Mouse (Mus musculus): ENCODE results near the gene Tas2r131. TPM values are rescaled to one million over a fixed set of nuclear protein-coding genes. Genes with fewer than 3 reads are reported as not detected.
"Not testable (repeated sequence)": the region's sequence is repeated elsewhere in the genome, so short reads cannot be mapped to it uniquely, and the experiment has no call there.

Gene Tas2r131
- not detected for polyA plus RNA-seq (2012; fragmentation: generic; extraction: Trizol)
- long read RNA-seq, experiment 1, result 0 reads
- long read RNA-seq, experiment 2, result 0 reads

- H3K79me2 ChIP-seq (ENCODE audit: control insufficient read depth, insufficient read depth), result no peaks in the 10 kb centered on the region
- H3ac ChIP-seq (ENCODE audit: control insufficient read depth, insufficient read length, low read depth), result no peak within 1 kb of the TSS
- no peaks in the 10 kb centered on the region for H3K79me3 ChIP-seq (ENCODE audit: low read depth)
- H3K4me3 ChIP-seq (ENCODE audit: insufficient read depth, poor library complexity, severe bottlenecking), result no peak within 1 kb of the TSS
- no peaks in the 10 kb centered on the region for H3K27me3 ChIP-seq (ENCODE audit: control insufficient read depth, insufficient read depth, insufficient read length)
- H3K36me3 ChIP-seq (ENCODE audit: control insufficient read depth, insufficient read depth), result no peaks in the 10 kb centered on the region
- TF ChIP-seq CTCF (IDR thresholded peaks at IDR 0.05; ENCODE audit: control insufficient read depth, insufficient read depth, insufficient read length) (no peak), MYOD1 (IDR thresholded peaks at IDR 0.05; ENCODE audit: control insufficient read depth, insufficient read length, low read depth) (no peak), MYOG (IDR thresholded peaks at IDR 0.05; ENCODE audit: control insufficient read depth, extremely low read depth, insufficient read length) (no peak), MAX (IDR thresholded peaks at IDR 0.05) (no peak), USF1 (IDR thresholded peaks at IDR 0.05; ENCODE audit: low read depth) (no peak), CEBPB (IDR thresholded peaks at IDR 0.05; ENCODE audit: low read depth) (no peak), FOSL1 (IDR thresholded peaks at IDR 0.05; ENCODE audit: insufficient read depth, low read length, poor library complexity, severe bottlenecking) (no peak)
Measured at GRCm38 (mm10) chr6:132957819-132958218, at the start of gene Tas2r131. Gene Tas2r131, minus strand, starts transcription at chr6:132957919.

- H3K27me3 ChIP-seq (ENCODE audit: control insufficient read depth, insufficient read depth, insufficient read length), result no peaks in the 10 kb centered on the region
- TF ChIP-seq CTCF (IDR thresholded peaks at IDR 0.05; ENCODE audit: control insufficient read depth, insufficient read depth, insufficient read length) (no peak), MAX (IDR thresholded peaks at IDR 0.05) (no peak), MYOD1 (IDR thresholded peaks at IDR 0.05; ENCODE audit: control insufficient read depth, insufficient read length, low read depth) (no peak), USF1 (IDR thresholded peaks at IDR 0.05; ENCODE audit: low read depth) (no peak), MYOG (IDR thresholded peaks at IDR 0.05; ENCODE audit: control insufficient read depth, extremely low read depth, insufficient read length) (no peak), CEBPB (IDR thresholded peaks at IDR 0.05; ENCODE audit: low read depth) (no peak), FOSL1 (IDR thresholded peaks at IDR 0.05; ENCODE audit: insufficient read depth, low read length, poor library complexity, severe bottlenecking) (no peak)
- H3K79me3 ChIP-seq (ENCODE audit: low read depth), result no peaks in the 10 kb centered on the region
- no peaks in the 10 kb centered on the region for H3K36me3 ChIP-seq (ENCODE audit: control insufficient read depth, insufficient read depth)
- no peak within 1 kb of the TSS for H3ac ChIP-seq (ENCODE audit: control insufficient read depth, insufficient read length, low read depth)
- no peak within 1 kb of the TSS for H3K4me3 ChIP-seq (ENCODE audit: insufficient read depth, poor library complexity, severe bottlenecking)
- H3K79me2 ChIP-seq (ENCODE audit: control insufficient read depth, insufficient read depth), result no peaks in the 10 kb centered on the region
Measured at GRCm38 (mm10) chr6:132980865-132981264, 23.1 kb upstream of the Tas2r131 start, which contains the start of gene Tas2r109. Gene Tas2r109, minus strand, starts transcription at chr6:132980965.

DNA sequence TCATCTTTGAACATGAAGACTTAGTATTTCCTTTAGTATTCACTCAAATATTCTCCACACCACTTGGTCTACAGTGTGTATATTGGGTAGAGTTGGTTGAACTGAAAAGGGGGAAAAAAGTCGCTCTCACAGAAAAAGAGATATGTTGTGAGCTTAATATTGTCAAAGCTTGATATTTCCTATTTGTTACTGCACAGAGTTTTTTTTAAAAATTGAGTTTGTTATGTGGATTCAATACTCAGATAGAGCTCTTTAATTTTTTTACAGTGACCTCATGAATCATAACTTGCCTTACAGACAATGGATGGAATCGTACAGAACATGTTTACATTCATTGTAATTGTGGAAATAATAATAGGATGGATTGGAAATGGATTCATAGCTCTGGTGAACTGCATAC, 6.9 kb downstream of the Tas2r131 start, which contains the start of gene Tas2r129:
Gene Tas2r129 (plus strand): TSS at position 301 of the 400 bp plus-strand sequence.
- Histone ChIP-seq H3K27me3 (ENCODE audit: control insufficient read depth, insufficient read depth, insufficient read length) (no peaks in the 10 kb centered on the region), H3ac (ENCODE audit: control insufficient read depth, insufficient read length, low read depth) (no peak within 1 kb of the TSS), H3K79me2 (ENCODE audit: control insufficient read depth, insufficient read depth) (no peaks in the 10 kb centered on the region), H3K4me3 (ENCODE audit: insufficient read depth, poor library complexity, severe bottlenecking) (no peak within 1 kb of the TSS), H3K79me3 (ENCODE audit: low read depth) (no peaks in the 10 kb centered on the region), H3K36me3 (ENCODE audit: control insufficient read depth, insufficient read depth) (no peaks in the 10 kb centered on the region)
- TF ChIP-seq MAX (IDR thresholded peaks at IDR 0.05) (no peak), MYOD1 (IDR thresholded peaks at IDR 0.05; ENCODE audit: control insufficient read depth, insufficient read length, low read depth) (no peak), CTCF (IDR thresholded peaks at IDR 0.05; ENCODE audit: control insufficient read depth, insufficient read depth, insufficient read length) (no peak), FOSL1 (IDR thresholded peaks at IDR 0.05; ENCODE audit: insufficient read depth, low read length, poor library complexity, severe bottlenecking) (no peak), CEBPB (IDR thresholded peaks at IDR 0.05; ENCODE audit: low read depth) (no peak), MYOG (IDR thresholded peaks at IDR 0.05; ENCODE audit: control insufficient read depth, extremely low read depth, insufficient read length) (no peak), USF1 (IDR thresholded peaks at IDR 0.05; ENCODE audit: low read depth) (no peak)

DNA sequence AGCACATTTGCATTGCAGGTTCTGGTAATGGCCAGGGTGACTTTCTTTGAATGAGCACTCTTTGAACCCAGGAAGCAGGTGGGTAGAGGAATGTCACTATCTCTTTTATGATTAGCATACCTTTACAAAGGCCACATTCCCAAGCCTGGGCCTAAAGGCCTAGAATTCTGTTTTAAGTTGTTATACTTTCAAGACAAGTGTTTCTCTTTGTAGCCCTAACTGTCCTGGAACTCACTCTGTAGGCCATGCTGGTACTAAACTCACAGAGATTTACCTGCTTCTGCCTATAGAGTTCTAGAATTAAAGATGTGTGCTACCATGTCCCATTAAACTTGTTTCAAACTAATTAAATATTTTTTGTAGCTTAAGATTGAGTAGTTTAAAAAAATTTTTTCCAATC, 16.3 kb downstream of the Tas2r131 start:
- not testable (repeated sequence) for H3K36me3 ChIP-seq (ENCODE audit: control insufficient read depth, insufficient read depth); H3ac ChIP-seq (ENCODE audit: control insufficient read depth, insufficient read length, low read depth); H3K4me3 ChIP-seq (ENCODE audit: insufficient read depth, poor library complexity, severe bottlenecking); H3K79me3 ChIP-seq (ENCODE audit: low read depth); H3K79me2 ChIP-seq (ENCODE audit: control insufficient read depth, insufficient read depth); H3K27me3 ChIP-seq (ENCODE audit: control insufficient read depth, insufficient read depth, insufficient read length)

- no peak within 1 kb of the TSS for H3K4me3 ChIP-seq (ENCODE audit: insufficient read depth, poor library complexity, severe bottlenecking)
- H3K27me3 ChIP-seq (ENCODE audit: control insufficient read depth, insufficient read depth, insufficient read length), result no peaks in the 10 kb centered on the region
- H3K36me3 ChIP-seq (ENCODE audit: control insufficient read depth, insufficient read depth), result no peaks in the 10 kb centered on the region
- no peak within 1 kb of the TSS for H3ac ChIP-seq (ENCODE audit: control insufficient read depth, insufficient read length, low read depth)
- H3K79me3 ChIP-seq (ENCODE audit: low read depth), result no peaks in the 10 kb centered on the region
- TF ChIP-seq CTCF (IDR thresholded peaks at IDR 0.05; ENCODE audit: control insufficient read depth, insufficient read depth, insufficient read length) (no peak), FOSL1 (IDR thresholded peaks at IDR 0.05; ENCODE audit: insufficient read depth, low read length, poor library complexity, severe bottlenecking) (no peak), MYOG (IDR thresholded peaks at IDR 0.05; ENCODE audit: control insufficient read depth, extremely low read depth, insufficient read length) (no peak), MAX (IDR thresholded peaks at IDR 0.05) (no peak), CEBPB (IDR thresholded peaks at IDR 0.05; ENCODE audit: low read depth) (no peak), MYOD1 (IDR thresholded peaks at IDR 0.05; ENCODE audit: control insufficient read depth, insufficient read length, low read depth) (no peak)
- no peaks in the 10 kb centered on the region for H3K79me2 ChIP-seq (ENCODE audit: control insufficient read depth, insufficient read depth)
Measured at GRCm38 (mm10) chr6:132909351-132909750, 48.4 kb downstream of the Tas2r131 start, which contains the start of gene Tas2r125. Gene Tas2r125, plus strand, starts transcription at chr6:132909651.

Other genes starting within 250 kb of the Tas2r131 start
- gene Tas2r122, start 246.0 kb downstream of the Tas2r131 start, polyA plus RNA-seq (2012; fragmentation: generic; extraction: Trizol), result not detected
- not detected for gene Tas2r115, start 219.9 kb downstream of the Tas2r131 start, polyA plus RNA-seq (2012; fragmentation: generic; extraction: Trizol)
- gene Tas2r124, start 203.2 kb downstream of the Tas2r131 start, polyA plus RNA-seq (2012; fragmentation: generic; extraction: Trizol), result not detected
- not detected for gene Tas2r102, start 195.8 kb downstream of the Tas2r131 start, polyA plus RNA-seq (2012; fragmentation: generic; extraction: Trizol)
- not detected for gene Tas2r136, start 179.8 kb downstream of the Tas2r131 start, polyA plus RNA-seq (2012; fragmentation: generic; extraction: Trizol)
- gene Tas2r117, start 155.1 kb downstream of the Tas2r131 start, polyA plus RNA-seq (2012; fragmentation: generic; extraction: Trizol), result not detected
- gene Tas2r123, start 110.8 kb downstream of the Tas2r131 start, polyA plus RNA-seq (2012; fragmentation: generic; extraction: Trizol), result not detected
- gene Tas2r116, start 102.5 kb downstream of the Tas2r131 start, polyA plus RNA-seq (2012; fragmentation: generic; extraction: Trizol), result not detected
- gene Tas2r110, start 89.9 kb downstream of the Tas2r131 start, polyA plus RNA-seq (2012; fragmentation: generic; extraction: Trizol), result not detected
- not detected for gene Tas2r113, start 64.9 kb downstream of the Tas2r131 start, polyA plus RNA-seq (2012; fragmentation: generic; extraction: Trizol)
- gene Tas2r125, start 48.3 kb downstream of the Tas2r131 start, polyA plus RNA-seq (2012; fragmentation: generic; extraction: Trizol), result not detected
- gene Tas2r129, start 6.8 kb downstream of the Tas2r131 start, polyA plus RNA-seq (2012; fragmentation: generic; extraction: Trizol), result not detected
- gene Tas2r109, start 23.0 kb upstream of the Tas2r131 start, polyA plus RNA-seq (2012; fragmentation: generic; extraction: Trizol), result not detected
- not detected for gene Tas2r103, start 79.2 kb upstream of the Tas2r131 start, polyA plus RNA-seq (2012; fragmentation: generic; extraction: Trizol)
- gene Tas2r140, start 97.9 kb upstream of the Tas2r131 start, polyA plus RNA-seq (2012; fragmentation: generic; extraction: Trizol), result not detected
- 13.9 TPM for gene Smim10l1, start 147.0 kb upstream of the Tas2r131 start, polyA plus RNA-seq (2012; fragmentation: generic; extraction: Trizol)